Mouse (Mus musculus): Measurements from ENCODE around the gene Gabarapl1. TPM values are rescaled to one million over a fixed set of nuclear protein-coding genes. Genes with fewer than 3 reads are reported as not detected.

The Gabarapl1 gene
- polyA plus RNA-seq, 2 experiments, result 8.2 to 19.2 TPM

DNA sequence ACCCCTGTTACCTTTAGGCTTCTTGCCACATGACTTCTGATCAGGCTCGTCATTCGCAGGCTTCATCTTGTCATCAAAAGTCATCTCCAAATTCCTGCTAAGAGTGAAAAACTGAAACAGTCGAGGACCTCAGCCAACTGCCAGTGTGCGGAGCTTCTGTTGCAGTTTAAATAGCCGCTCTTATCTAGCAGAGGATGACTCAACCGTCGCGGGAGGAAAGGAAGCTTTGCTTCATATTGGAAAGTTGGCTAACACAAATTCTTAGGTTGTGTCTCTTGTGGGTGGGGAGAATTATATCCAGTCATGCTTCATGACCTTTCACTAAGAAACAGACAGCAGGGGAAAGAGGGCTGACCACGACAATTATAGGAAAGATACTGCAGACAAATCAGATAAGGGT, 25.9 kb upstream of the Gabarapl1 start, which contains the start of gene Olr1:
Olr1 (minus strand) TSS at position 142 of the 400 bp plus-strand sequence.
- no peak for TF ChIP-seq CTCF (IDR thresholded peaks at IDR 0.05; ENCODE audit: low read depth)
- TF ChIP-seq EP300 (IDR thresholded peaks at IDR 0.05; ENCODE audit: low read depth), result no peak
- no peaks in the 10 kb centered on the region; a peak in 1 of 4 replicates for H3K4me1 ChIP-seq (replicated peaks; ENCODE audit: control insufficient read depth in 2 of 2, insufficient read depth in 2 of 2, low read length in 1 of 2)
- H3K9me3 ChIP-seq (ENCODE audit: control insufficient read depth, low read length), result no peaks in the 10 kb centered on the region
- no peak within 1 kb of the TSS for H3K4me3 ChIP-seq (ENCODE audit: insufficient read depth in 1 of 2, low read depth in 2 of 2, low read length in 2 of 2)
- H3K4me2 ChIP-seq (ENCODE audit: low read depth), result no peak within 1 kb of the TSS
- H3K27ac ChIP-seq, result no peak within 1 kb of the TSS
- ATAC-seq (ENCODE audit: insufficient read depth) (no peak), DNase-seq (ENCODE audit: low read depth in 3 of 3, low spot score in 3 of 3) (peak in 1 of 3 experiments; percentile 10)
- no peaks in the 10 kb centered on the region for H3K27me3 ChIP-seq (ENCODE audit: control insufficient read depth, insufficient read depth, low read length)
- 30% methylated on average over 9 of the region's 9 CpGs for WGBS (ENCODE audit: insufficient replicate concordance)
- H3K9ac ChIP-seq (replicated peaks), result no peak within 1 kb of the TSS
- no peaks in the 10 kb centered on the region for H3K36me3 ChIP-seq (replicated peaks; ENCODE audit: control insufficient read depth, insufficient read depth, low read depth)

DNA sequence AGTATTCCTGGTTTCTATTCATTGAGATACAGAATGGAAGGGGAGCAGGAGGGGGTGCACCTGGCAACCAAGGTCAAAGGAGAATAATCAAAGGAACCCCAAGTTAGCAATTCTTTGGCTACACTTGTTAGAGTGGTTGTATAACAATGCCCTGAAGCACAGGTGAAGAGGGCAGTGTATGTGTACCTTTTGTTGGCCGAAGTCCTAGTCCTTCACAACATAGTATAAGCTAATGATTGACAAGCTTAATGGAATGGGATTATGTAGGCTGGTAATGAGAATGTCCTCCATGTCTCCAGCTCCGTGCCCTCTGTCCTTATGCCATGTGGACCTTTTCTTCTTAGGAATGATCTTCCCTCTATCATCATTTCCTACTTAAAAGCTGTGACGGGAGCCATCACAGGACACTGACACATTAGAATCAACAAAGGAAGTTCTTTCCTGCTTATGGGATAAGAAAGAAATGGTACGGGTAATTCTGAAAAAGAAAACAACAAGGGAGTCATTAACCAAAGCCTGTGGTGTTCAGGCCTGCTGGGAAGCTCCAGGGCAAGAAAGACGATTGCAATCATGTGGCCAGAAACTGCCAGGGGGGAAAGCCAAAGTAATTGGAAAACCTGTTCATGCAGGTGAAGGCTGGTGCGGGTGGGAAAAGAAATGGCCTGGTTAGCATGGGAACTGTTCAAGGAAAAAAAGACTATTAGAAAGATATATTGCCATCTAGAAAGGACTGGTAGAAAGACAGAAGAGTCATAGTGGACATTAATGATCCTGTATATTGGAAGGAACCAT, 22.6 kb upstream of the Gabarapl1 start:
- no peak overlapping the region for H3K4me2 ChIP-seq (ENCODE audit: low read depth)
- DNase-seq (ENCODE audit: low read depth in 3 of 3, low spot score in 3 of 3) (no peak), ATAC-seq (ENCODE audit: insufficient read depth) (no peak)
- H3K4me1 ChIP-seq (replicated peaks; ENCODE audit: control insufficient read depth in 2 of 2, insufficient read depth in 2 of 2, low read length in 1 of 2), result no peaks in the 10 kb centered on the region; a peak in 1 of 4 replicates
- no peaks in the 10 kb centered on the region for H3K9me3 ChIP-seq (ENCODE audit: control insufficient read depth, low read length)
- H3K36me3 ChIP-seq (replicated peaks; ENCODE audit: control insufficient read depth, insufficient read depth, low read depth), result no peaks in the 10 kb centered on the region
- no peak for TF ChIP-seq EP300 (IDR thresholded peaks at IDR 0.05; ENCODE audit: low read depth)
- TF ChIP-seq CTCF (IDR thresholded peaks at IDR 0.05; ENCODE audit: low read depth), result no peak
- H3K4me3 ChIP-seq (ENCODE audit: insufficient read depth in 1 of 2, low read depth in 2 of 2, low read length in 2 of 2), result no peak overlapping the region
- no peak overlapping the region for H3K9ac ChIP-seq (replicated peaks)
- H3K27ac ChIP-seq, result no peak overlapping the region
- H3K27me3 ChIP-seq (ENCODE audit: control insufficient read depth, insufficient read depth, low read length), result no peaks in the 10 kb centered on the region
- 61% methylated on average over 6 of the region's 6 CpGs for WGBS (ENCODE audit: insufficient replicate concordance)

DNA sequence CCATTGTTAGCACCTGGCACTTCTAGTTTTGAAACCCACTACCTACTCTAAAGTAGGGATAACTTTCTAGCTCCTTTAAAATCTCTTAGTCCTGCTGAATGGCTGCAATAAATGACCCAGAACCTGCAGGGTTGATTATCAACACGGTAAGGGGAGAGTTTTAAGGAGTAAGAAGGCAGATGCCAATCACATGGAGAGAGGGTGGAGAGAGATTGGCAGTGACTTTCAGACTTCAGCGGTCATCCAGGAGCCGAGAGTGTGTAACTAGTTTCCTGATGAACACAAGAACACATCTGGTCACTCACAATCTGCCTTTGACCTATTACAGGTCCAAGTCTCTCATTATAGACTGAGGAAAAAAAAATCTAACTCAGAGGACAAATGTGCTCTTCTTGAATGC, 20.6 kb upstream of the Gabarapl1 start, which contains the start of gene Tmem52b:
Tmem52b (plus strand) TSS at position 189 of the 400 bp plus-strand sequence.
- ATAC-seq (ENCODE audit: insufficient read depth) (no peak), DNase-seq (ENCODE audit: low read depth in 3 of 3, low spot score in 3 of 3) (no peak)
- Histone ChIP-seq H3K27me3 (ENCODE audit: control insufficient read depth, insufficient read depth, low read length) (no peaks in the 10 kb centered on the region), H3K4me1 (replicated peaks; ENCODE audit: control insufficient read depth in 2 of 2, insufficient read depth in 2 of 2, low read length in 1 of 2) (no peaks in the 10 kb centered on the region; a peak in 1 of 4 replicates), H3K36me3 (replicated peaks; ENCODE audit: control insufficient read depth, insufficient read depth, low read depth) (no peaks in the 10 kb centered on the region), H3K4me3 (ENCODE audit: insufficient read depth in 1 of 2, low read depth in 2 of 2, low read length in 2 of 2) (no peak within 1 kb of the TSS), H3K4me2 (ENCODE audit: low read depth) (no peak within 1 kb of the TSS), H3K9me3 (ENCODE audit: control insufficient read depth, low read length) (no peaks in the 10 kb centered on the region), H3K27ac (no peak within 1 kb of the TSS), H3K9ac (replicated peaks) (no peak within 1 kb of the TSS)
- TF ChIP-seq CTCF (IDR thresholded peaks at IDR 0.05; ENCODE audit: low read depth) (no peak), EP300 (IDR thresholded peaks at IDR 0.05; ENCODE audit: low read depth) (no peak)
- 38% methylated on average over 3 of the region's 3 CpGs for WGBS (ENCODE audit: insufficient replicate concordance)

DNA sequence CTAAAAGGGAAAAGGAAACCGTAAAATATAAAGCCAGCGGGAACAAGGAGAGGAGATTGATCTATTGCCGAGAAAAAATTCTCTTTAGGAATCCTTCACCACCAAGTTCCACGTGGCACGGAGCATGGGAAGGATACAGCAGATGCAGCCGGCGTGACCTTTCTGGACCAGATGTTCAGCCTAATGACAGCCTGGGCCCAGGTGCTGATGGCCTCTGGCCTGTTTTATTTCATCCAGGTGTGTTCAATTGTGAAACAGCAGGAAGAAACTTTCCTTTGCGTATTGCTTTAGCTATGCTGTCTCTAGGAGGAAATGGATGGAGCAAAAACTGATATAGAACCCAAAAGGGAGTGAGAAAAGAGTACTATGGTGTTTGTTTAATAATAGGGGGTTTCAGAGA, 20.1 kb upstream of the Gabarapl1 start:
- Histone ChIP-seq H3K4me1 (replicated peaks; ENCODE audit: control insufficient read depth in 2 of 2, insufficient read depth in 2 of 2, low read length in 1 of 2) (no peaks in the 10 kb centered on the region; a peak in 1 of 4 replicates), H3K27ac (no peak overlapping the region), H3K27me3 (ENCODE audit: control insufficient read depth, insufficient read depth, low read length) (no peaks in the 10 kb centered on the region), H3K9ac (replicated peaks) (no peak overlapping the region), H3K9me3 (ENCODE audit: control insufficient read depth, low read length) (no peaks in the 10 kb centered on the region), H3K4me3 (ENCODE audit: insufficient read depth in 1 of 2, low read depth in 2 of 2, low read length in 2 of 2) (no peak overlapping the region), H3K4me2 (ENCODE audit: low read depth) (no peak overlapping the region), H3K36me3 (replicated peaks; ENCODE audit: control insufficient read depth, insufficient read depth, low read depth) (no peaks in the 10 kb centered on the region)
- DNase-seq (ENCODE audit: low read depth in 3 of 3, low spot score in 3 of 3), result no peak
- ATAC-seq (ENCODE audit: insufficient read depth), result no peak
- TF ChIP-seq CTCF (IDR thresholded peaks at IDR 0.05; ENCODE audit: low read depth) (no peak), EP300 (IDR thresholded peaks at IDR 0.05; ENCODE audit: low read depth) (no peak)
- 43% methylated on average over 8 of the region's 8 CpGs for WGBS (ENCODE audit: insufficient replicate concordance)

- Histone ChIP-seq H3K27ac (no peak overlapping the region), H3K36me3 (replicated peaks; ENCODE audit: control insufficient read depth, insufficient read depth, low read depth) (no peaks in the 10 kb centered on the region), H3K4me1 (replicated peaks; ENCODE audit: control insufficient read depth in 2 of 2, insufficient read depth in 2 of 2, low read length in 1 of 2) (no peaks in the 10 kb centered on the region; a peak in 1 of 4 replicates), H3K4me2 (ENCODE audit: low read depth) (no peak overlapping the region), H3K9ac (replicated peaks) (no peak overlapping the region), H3K4me3 (ENCODE audit: insufficient read depth in 1 of 2, low read depth in 2 of 2, low read length in 2 of 2) (no peak overlapping the region), H3K9me3 (ENCODE audit: control insufficient read depth, low read length) (no peaks in the 10 kb centered on the region), H3K27me3 (ENCODE audit: control insufficient read depth, insufficient read depth, low read length) (no peaks in the 10 kb centered on the region)
- 47% methylated on average over 1 of the region's 1 CpGs for WGBS (ENCODE audit: insufficient replicate concordance)
- DNase-seq (ENCODE audit: low read depth in 3 of 3, low spot score in 3 of 3), result no peak
- no peak for ATAC-seq (ENCODE audit: insufficient read depth)
- TF ChIP-seq EP300 (IDR thresholded peaks at IDR 0.05; ENCODE audit: low read depth) (no peak), CTCF (IDR thresholded peaks at IDR 0.05; ENCODE audit: low read depth) (no peak)
Measured at GRCm38 (mm10) chr6:129513409-129513808, 19.6 kb upstream of the Gabarapl1 start.

Data from liver, embryonic 14.5 days (tissue).